Mouse (Mus musculus) heart, adult 2 months (tissue): ENCODE results near the gene Tspan4.

Experiments used
- CTCF ChIP-seq: fragments of 200-600 bp; IDR thresholded peaks from 2 replicates; pipeline ENCODE4 v1.8.1; 2022; ENCODE audit warnings: antibody characterized with exemption, mild to moderate bottlenecking, moderate library complexity
- EP300 ChIP-seq: fragments of 200-500 bp; IDR thresholded peaks from 2 replicates; pipeline ENCODE4 v1.6.1; 2011; ENCODE audit warnings: low read depth, low read length, control low read depth; ENCODE audit not compliant: insufficient read depth
- POLR2A ChIP-seq: fragments of 200-500 bp; IDR thresholded peaks from 2 replicates; pipeline ENCODE4 v1.6.1; 2011; ENCODE audit warnings: mild to moderate bottlenecking, low read depth, low read length, control low read depth; ENCODE audit not compliant: insufficient read depth

DNA sequence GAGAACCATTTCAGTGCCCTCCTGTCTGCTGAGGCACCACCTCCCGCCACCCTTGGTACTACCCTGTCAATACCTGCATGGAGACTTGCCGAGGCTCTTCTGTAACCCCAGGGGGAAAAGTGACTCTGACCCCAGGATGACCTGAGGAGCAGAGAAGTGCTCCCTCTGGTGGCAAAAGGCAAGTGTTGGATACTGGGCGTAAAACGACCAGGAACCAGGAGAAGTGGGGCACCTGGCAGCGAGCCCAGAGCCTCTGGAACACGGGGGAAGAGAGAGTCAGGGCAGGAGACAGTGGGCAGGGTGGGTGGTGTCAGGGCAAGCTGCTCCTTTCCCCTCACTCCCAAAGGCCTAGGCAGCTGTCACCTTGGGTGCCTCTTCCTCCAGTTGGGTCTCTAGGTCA is 34.4 kb upstream of the Tspan4 start:
- TF ChIP-seq EP300 (no peak), CTCF (peak; percentile 85), POLR2A (no peak)
